Mouse (Mus musculus): ENCODE measurements around the gene Cntn1.

The Cntn1 gene

GRCm38 (mm10) chr15:92050996-92051352 lies at the start of gene Cntn1:
TSS of gene Cntn1 (plus strand) at chr15:92051165.
- no peak for DNase-seq (ENCODE audit: low spot score)

- no peak for DNase-seq (ENCODE audit: low spot score)
Observed at GRCm38 (mm10) chr15:92001431-92001830, 49.5 kb upstream of the Cntn1 start.

GRCm38 (mm10) chr15:92012165-92013083 lies 38.5 kb upstream of the Cntn1 start:
- DNase-seq (ENCODE audit: low spot score) = no peak

- DNase-seq (ENCODE audit: low spot score) = no peak
Observed at GRCm38 (mm10) chr15:92034111-92034510, 16.9 kb upstream of the Cntn1 start.

GRCm38 (mm10) chr15:92042538-92042937 lies 8.4 kb upstream of the Cntn1 start:
- DNase-seq (ENCODE audit: low spot score) = no peak

GRCm38 (mm10) chr15:92046042-92046441 lies 4.9 kb upstream of the Cntn1 start:
- no peak for DNase-seq (ENCODE audit: low spot score)

- no peak for DNase-seq (ENCODE audit: low spot score)
Observed at GRCm38 (mm10) chr15:92048031-92048430, 2.9 kb upstream of the Cntn1 start.

GRCm38 (mm10) chr15:92048531-92048930 lies 2.4 kb upstream of the Cntn1 start:
- DNase-seq (ENCODE audit: low spot score) = no peak

- no peak for DNase-seq (ENCODE audit: low spot score)
Observed at GRCm38 (mm10) chr15:92051353-92052132, 578 bp downstream of the Cntn1 start.

- DNase-seq (ENCODE audit: low spot score) = no peak
Observed at GRCm38 (mm10) chr15:92052133-92052463, 1.1 kb downstream of the Cntn1 start.

- DNase-seq (ENCODE audit: low spot score) = no peak
Observed at GRCm38 (mm10) chr15:92057553-92057952, 6.6 kb downstream of the Cntn1 start.

- DNase-seq (ENCODE audit: low spot score) = no peak
Observed at GRCm38 (mm10) chr15:92060986-92061385, 10.0 kb downstream of the Cntn1 start.

GRCm38 (mm10) chr15:92079416-92079815 lies 28.5 kb downstream of the Cntn1 start:
- DNase-seq (ENCODE audit: low spot score) = no peak

- no peak for DNase-seq (ENCODE audit: low spot score)
Observed at GRCm38 (mm10) chr15:92085876-92086275, 34.9 kb downstream of the Cntn1 start.

GRCm38 (mm10) chr15:92087691-92088286 lies 36.8 kb downstream of the Cntn1 start:
- DNase-seq (ENCODE audit: low spot score) = no peak

- DNase-seq (ENCODE audit: low spot score) = no peak
Observed at GRCm38 (mm10) chr15:92090787-92091186, 39.8 kb downstream of the Cntn1 start.

- DNase-seq (ENCODE audit: low spot score) = no peak
Observed at GRCm38 (mm10) chr15:92092041-92092440, 41.1 kb downstream of the Cntn1 start.

GRCm38 (mm10) chr15:92099410-92100174 lies 48.6 kb downstream of the Cntn1 start:
- DNase-seq (ENCODE audit: low spot score) = no peak

GRCm38 (mm10) chr15:92101956-92102355 lies 51.0 kb downstream of the Cntn1 start:
- DNase-seq (ENCODE audit: low spot score) = no peak

- DNase-seq (ENCODE audit: low spot score) = no peak
Observed at GRCm38 (mm10) chr15:92112455-92112854, 61.5 kb downstream of the Cntn1 start.

GRCm38 (mm10) chr15:92132936-92133335 lies 82.0 kb downstream of the Cntn1 start:
- DNase-seq (ENCODE audit: low spot score) = no peak

- DNase-seq (ENCODE audit: low spot score) = no peak
Observed at GRCm38 (mm10) chr15:92134254-92134653, 83.3 kb downstream of the Cntn1 start.
